Mouse (Mus musculus) ovary, postnatal 14 days (tissue): ENCODE measurements around the gene B3galt4.

Source experiments
- DNase-seq: peaks from one replicate; pipeline ENCODE4 v3.0.0; 2022; ENCODE audit warnings: low spot score

The B3galt4 gene

GRCm38 (mm10) chr17:33902491-33902890, 48.8 kb downstream of the B3galt4 start:
- no peak for DNase-seq

- DNase-seq = no peak
Measured at GRCm38 (mm10) chr17:33902079-33902478, 49.2 kb downstream of the B3galt4 start.

GRCm38 (mm10) chr17:33901653-33902052, 49.6 kb downstream of the B3galt4 start:
- no peak for DNase-seq

DNA sequence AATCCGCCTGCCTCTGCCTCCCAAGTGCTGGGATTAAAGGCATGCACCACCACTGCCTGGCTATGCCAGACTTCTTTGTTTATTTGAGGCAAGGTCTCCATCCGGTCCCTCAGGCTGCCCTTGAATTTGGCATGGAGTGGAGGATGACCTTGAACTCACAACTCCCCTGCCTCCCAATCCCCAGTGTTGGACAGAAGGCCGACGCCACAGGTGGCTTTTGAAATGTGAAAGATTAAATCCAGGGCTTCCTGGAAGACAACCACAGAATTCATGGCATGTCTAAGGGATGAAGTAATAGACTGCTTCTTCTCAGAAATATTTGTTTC, 50.3 kb downstream of the B3galt4 start:
- no peak for DNase-seq

GRCm38 (mm10) chr17:33900281-33900988, 50.9 kb downstream of the B3galt4 start:
- peak; percentile 17 for DNase-seq
